Mouse (Mus musculus): ENCODE measurements around the gene Scin.
"Not testable (repeated sequence)": the region's sequence is repeated elsewhere in the genome, so short reads cannot be mapped to it uniquely, and the experiment has no call there.

Scin gene

GRCm38 (mm10) chr12:40133573-40134271, at the start of gene Scin:
Scin (minus strand) TSS chr12:40134228.
- peak; percentile 36 for DNase-seq

GRCm38 (mm10) chr12:40177089-40177488, 43.1 kb upstream of the Scin start:
- DNase-seq = peak; percentile 43

GRCm38 (mm10) chr12:40176158-40176557, 42.1 kb upstream of the Scin start:
- no peak for DNase-seq

DNA sequence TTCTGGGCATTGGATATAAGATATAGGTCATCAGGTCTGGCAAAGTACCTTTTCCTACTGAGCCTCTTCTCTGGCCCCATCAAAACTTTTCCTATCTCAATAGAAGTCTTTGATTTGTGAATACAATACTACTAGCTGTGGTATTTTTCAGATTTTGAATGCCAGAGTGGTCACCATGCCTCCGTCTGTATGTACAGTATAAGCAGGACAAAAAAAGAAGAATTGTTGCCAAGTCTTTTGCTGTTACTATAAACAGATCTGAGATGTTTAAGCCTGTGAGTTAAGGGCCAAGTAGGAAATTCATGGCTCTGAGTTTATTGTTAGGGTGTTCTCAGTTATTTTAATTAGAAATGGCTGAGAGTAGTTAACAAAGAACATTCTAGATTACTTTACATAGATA, 41.1 kb upstream of the Scin start:
- DNase-seq = not testable (repeated sequence)

GRCm38 (mm10) chr12:40171637-40172036, 37.6 kb upstream of the Scin start:
- DNase-seq = no peak

DNA sequence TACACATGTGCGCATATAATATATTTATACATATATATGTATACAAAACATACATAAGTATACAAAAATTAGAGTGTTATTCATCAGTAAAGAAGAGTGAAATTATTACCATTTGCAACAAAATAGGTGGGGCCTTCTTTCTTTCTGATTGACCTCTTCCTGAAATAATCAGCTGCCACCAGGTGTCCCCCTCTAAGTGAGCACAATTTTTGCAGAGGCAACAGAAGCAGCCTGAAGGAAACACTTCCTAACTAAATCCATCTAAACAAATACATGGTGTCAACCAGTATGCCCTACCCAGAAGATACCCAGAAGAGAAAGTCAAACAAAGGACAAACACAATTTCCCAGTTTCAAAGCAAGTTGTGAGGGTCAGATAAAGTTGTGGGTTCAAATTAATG, 35.6 kb upstream of the Scin start:
- no peak for DNase-seq

DNA sequence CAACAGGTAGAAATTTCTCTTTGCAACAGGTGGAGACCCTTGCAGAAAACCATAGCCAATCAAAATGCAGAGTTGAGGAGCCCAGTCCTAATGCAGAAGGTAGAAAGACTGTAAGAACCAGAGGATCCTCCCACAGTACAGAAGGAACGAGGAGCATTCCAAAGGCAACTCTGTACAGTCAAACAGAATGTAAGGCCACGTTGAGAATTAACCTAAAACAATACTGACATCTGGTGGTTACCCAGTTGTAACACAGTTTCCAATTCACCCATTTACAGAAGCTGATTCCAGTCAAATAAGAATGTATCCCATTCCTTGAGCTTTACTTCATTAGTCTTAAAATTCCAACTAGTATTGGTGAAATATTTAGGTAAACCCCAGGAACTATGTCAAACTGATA, 30.6 kb upstream of the Scin start:
- DNase-seq = peak; percentile 56

DNA sequence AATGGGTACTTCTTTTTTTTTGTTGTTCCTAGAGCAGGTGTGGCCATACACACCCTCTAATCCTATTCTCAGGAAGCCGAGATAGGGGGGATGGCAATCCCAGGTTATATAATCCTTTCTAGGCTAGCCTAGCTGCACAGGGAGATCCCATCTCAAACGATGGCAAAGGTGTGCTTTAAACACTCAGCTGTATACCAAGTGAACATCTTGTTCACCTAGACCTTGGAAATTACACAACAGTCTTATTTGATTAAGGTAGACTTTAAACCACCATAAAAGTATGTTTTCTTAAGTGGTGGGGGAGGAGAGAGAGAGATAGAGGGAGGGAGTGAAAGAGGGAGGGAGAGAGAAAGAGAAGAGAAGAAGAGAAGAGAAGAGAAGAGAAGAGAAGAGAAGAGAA, 26.7 kb upstream of the Scin start:
- no peak for DNase-seq

GRCm38 (mm10) chr12:40154188-40154587, 20.2 kb upstream of the Scin start:
- no peak for DNase-seq

DNA sequence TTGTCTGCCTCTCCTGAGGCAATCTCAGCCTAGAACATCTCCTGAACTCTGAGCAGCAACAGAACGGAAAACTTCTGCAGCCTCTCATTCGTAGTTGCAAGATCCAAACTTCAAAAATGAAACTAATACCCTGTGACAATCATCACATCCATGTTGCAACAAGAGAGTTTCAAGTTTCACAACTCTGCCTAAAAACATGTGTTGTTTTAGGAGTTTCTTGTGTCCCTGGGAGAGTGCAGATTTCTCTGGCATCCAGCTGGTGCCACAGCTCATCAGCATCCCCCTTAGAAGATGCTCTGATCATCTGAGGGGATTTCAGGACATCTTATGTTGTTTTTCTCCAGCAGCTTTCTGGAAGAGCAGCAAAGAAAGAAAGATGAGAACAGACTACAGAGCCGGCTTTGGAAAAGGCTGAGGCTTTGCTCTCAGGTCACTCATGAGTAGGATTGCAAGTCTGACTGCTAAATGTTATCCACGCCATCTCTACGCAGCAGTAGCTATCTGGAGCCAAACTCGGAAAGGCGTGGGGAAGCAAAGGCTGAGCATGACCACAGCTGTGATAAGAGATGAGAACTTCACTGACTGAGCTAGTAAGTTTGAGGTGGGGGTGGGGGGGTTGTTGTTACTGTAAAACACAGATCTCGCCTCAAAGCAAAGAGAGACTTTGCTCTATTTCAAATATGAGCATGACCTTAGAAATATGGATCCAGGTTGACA, 18.5 kb upstream of the Scin start:
- no peak for DNase-seq

GRCm38 (mm10) chr12:40147319-40147718, 13.3 kb upstream of the Scin start:
- no peak for DNase-seq

DNA sequence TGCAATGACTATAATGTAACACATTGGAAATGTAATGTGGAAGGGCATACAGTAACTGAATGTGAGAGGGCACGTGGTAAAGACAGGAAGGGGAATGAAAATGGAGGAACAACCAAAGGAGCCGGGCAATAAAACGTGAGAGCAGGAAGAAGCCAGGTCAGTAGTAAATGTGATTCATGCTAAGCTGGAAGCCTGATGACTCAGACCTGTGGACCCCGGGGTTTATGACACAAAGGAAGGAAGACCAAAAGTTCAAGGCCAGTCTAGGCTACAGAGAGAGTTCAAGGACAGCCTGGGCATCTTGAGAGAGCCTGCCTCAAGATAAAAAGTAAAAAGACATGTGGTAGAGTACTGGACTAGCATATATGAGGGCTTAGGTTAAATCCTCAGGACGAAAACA, 12.5 kb upstream of the Scin start:
- no peak for DNase-seq

GRCm38 (mm10) chr12:40140706-40141105, 6.7 kb upstream of the Scin start:
- no peak for DNase-seq

DNA sequence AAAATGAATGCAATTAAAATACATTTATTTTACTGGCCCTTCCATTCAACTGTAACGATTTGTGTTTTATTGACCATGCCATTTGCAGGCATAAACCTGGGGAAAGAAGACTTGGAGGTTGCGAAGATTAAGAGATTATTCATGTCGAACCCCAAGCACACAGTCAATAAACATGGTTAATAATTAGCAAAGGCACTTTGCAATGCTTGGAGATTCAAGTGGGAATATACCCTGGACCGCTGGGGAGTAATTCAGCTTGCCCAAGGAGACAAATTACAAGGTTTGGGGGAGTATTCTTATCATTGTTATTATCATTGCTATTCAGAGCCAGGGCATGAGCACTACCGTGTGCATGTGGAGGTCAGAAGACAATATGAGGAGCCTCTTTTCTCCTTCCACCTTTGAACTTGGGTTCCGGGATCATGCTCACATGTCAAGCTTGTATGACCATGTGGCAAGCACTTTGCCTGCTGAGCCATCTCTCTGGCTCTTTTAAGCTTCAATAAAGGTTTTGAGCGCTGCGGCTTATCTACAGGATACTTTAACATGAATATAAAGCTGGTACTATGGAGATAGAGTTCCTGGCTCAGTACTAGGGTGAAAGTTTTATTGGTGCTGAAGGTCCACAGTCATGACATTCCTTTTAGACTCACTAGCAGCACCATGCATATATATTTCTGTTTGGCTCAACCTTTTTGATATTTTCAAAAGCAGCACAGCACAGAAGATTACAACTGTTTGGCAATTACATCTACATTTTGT, 5.6 kb upstream of the Scin start:
- DNase-seq = no peak

GRCm38 (mm10) chr12:40134529-40134928, 501 bp upstream of the Scin start:
- DNase-seq = peak; percentile 10

DNA sequence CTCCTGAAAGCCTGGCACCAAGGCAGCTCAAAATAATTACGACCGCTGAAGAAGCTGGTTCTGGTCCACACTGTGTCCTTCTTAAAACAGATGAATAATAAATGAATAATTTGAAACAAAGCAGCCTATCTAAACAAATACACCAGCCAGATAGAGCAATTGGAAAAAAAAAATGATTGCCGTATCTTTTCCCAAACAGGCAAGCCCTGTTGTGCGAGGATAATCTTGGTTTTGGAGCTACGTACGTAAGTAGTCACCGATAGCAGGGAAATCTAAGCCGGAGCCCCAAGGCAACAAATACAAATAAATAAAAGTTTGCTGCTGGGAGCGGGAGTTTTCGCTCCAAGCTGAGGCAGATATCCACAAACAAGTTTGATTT, 845 bp downstream of the Scin start:
- no peak for DNase-seq

DNA sequence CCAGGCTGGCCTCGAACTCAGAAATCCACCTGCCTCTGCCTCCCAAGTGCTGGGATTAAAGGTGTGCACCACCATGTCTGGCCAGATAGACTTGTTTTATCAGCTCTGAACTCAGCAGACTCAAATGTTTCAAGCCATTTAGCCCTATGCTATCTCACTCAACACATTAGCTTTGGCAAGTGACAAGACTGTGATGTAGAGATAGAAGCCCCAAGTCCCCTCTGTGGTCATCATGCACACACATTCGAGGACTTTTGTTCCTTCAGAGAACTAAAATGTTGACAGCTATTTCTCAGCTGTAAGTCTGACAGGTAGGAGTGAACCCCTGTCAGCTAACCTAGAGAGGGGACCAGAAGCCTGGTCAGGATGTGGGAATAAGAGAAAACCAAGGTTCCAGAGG, 15.2 kb downstream of the Scin start:
- DNase-seq = no peak

GRCm38 (mm10) chr12:40117045-40117444, 17.0 kb downstream of the Scin start:
- no peak for DNase-seq

GRCm38 (mm10) chr12:40116214-40116613, 17.8 kb downstream of the Scin start:
- DNase-seq = no peak

GRCm38 (mm10) chr12:40114883-40115282, 19.1 kb downstream of the Scin start:
- DNase-seq = no peak

DNA sequence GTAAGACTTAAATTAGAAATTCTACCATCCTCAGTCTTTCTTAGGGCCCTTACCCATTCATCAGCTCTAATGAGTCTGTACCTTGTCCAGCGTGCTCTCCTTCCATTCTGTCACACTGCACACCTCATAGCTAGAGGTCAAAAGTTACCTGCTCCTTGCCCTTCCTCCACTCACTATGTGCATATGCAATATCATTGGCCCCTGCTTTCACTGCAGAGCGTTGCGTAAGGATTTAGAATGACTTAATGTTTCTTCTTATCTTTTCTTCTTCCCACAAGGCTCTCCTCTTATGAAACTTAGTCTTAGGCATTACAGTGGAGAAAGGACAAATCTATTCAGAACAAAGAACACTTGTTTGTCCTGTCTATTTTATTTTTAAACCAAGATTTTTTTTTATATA, 20.0 kb downstream of the Scin start:
- DNase-seq = no peak

DNA sequence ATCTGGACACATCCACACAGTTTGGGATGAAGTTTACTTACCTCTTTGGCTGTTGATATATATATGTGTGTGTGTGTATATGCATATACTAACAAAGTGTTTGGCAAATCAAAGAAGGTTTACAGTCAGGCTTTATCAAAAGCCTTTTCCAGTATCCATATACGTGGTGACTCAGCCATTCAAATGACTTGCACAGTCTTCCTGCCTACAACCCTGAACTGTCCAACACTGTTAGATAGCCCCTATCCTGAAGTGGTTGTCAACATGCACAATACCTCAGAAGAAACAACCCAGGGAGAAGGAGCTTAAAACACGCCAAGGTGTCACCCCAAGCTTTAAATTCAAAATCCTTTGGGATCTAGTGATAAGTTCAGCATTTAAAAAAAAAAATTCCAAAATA, 20.4 kb downstream of the Scin start:
- DNase-seq = no peak

GRCm38 (mm10) chr12:40109227-40109626, 24.8 kb downstream of the Scin start:
- no peak for DNase-seq

DNA sequence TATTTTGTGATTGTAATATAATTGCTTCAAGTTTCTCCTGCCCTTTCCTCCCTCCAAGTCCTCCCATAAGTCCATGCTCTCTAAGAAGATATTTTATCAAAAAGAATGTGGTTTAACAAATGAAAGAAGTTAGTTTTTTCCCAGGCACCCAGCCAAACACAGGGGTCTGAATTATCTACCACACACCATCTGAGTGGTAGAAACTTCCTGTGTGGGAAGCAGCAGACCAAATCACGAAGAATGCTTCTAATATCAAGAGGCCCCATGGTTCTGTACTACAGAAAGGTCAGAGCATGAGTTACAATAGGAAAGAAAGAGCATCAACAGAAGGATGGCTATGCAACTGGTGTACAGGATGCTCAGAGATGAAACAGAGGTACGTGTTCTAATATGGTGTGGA, 25.9 kb downstream of the Scin start:
- no peak for DNase-seq

Measured in retina, postnatal 1 day (tissue).